Mouse (Mus musculus) testis, adult 2 months (tissue): ENCODE data around the gene Ppp2r5b. TPM values are rescaled to one million over a fixed set of nuclear protein-coding genes. Genes with fewer than 3 reads are reported as not detected.

Experiments used
- H3K27ac ChIP-seq: fragments of 200-500 bp; 2 replicates; pipeline ENCODE4 v1.5.1; 2012; ENCODE audit warnings: low read depth, low read length; ENCODE audit not compliant: control insufficient read depth, insufficient read depth
- H3K27me3 ChIP-seq: fragments of 200-500 bp; 2 replicates; pipeline ENCODE4 v1.6.1; 2012; ENCODE audit warnings: mild to moderate bottlenecking, low read length, moderate library complexity; ENCODE audit not compliant: control insufficient read depth, insufficient read depth
- H3K36me3 ChIP-seq: fragments of 200-500 bp; 2 replicates; pipeline ENCODE4 v1.6.1; 2012; ENCODE audit warnings: mild to moderate bottlenecking, low read length; ENCODE audit not compliant: control insufficient read depth, insufficient read depth
- H3K4me1 ChIP-seq: fragments of 200-500 bp; 2 replicates; pipeline ENCODE4 v1.6.1; 2012; ENCODE audit warnings: low read length; ENCODE audit not compliant: control insufficient read depth, insufficient read depth
- H3K4me3 ChIP-seq: fragments of 200-500 bp; 2 replicates; pipeline ENCODE4 v1.5.1; 2012; ENCODE audit warnings: low read depth, mild to moderate bottlenecking, low read length, moderate library complexity, mixed read lengths; ENCODE audit not compliant: control insufficient read depth
- CTCF ChIP-seq: fragments of 200-500 bp; IDR thresholded peaks from 2 replicates; pipeline ENCODE4 v1.5.1; 2012; ENCODE audit warnings: low read depth, mild to moderate bottlenecking, inconsistent platforms, low read length, moderate library complexity; ENCODE audit not compliant: control insufficient read depth, insufficient read depth, insufficient replicate concordance
- POLR2A ChIP-seq: fragments of 200-500 bp; IDR thresholded peaks from 2 replicates; pipeline ENCODE4 v1.6.1; 2012; ENCODE audit warnings: low read depth, mild to moderate bottlenecking, inconsistent platforms, low read length, moderate library complexity; ENCODE audit not compliant: control insufficient read depth
- polyA plus RNA-seq: library from polyadenylated mRNA; depleted of rRNA; stranded (reverse); fragments of >200 nt; gene quantifications from 2 replicates; pipeline ENCODE4 v1.2.3, GENCODE M21; 2012; rRNA removed

Ppp2r5b gene
- polyA plus RNA-seq, 1 experiment = 4.6 TPM

DNA sequence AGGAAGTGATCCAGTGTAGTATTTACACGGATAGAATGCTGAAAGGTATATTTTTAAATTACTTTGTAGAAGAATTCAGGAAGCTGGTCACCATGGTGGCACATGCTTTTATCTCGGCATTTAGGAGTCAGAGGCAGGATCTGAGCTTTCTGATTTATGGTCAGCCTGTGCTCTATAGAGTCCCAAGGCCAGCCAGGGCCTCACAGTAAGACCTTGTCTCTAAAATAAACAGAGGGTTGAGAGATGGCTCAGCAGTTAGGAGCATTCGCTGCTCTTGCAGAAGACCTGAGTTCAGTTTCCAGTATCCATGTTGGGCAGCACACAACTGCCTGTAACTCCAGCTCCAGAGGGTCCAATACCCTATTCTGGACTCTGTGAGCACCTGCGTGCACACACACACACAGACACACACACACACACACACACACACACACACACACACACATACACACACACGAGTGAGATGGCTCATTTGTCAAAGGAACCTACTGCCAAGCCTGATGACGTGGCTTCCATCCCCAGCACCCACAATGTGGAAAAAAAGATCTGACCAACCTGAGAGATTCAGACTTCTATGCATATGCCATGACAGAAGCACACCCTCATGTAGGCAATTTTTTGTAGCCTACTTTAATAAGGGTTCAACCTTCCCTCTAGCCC, 19.5 kb downstream of the Ppp2r5b start:
- H3K4me3 ChIP-seq = no peak overlapping the region
- TF ChIP-seq POLR2A (no peak), CTCF (no peak)

GRCm38 (mm10) chr19:6206716-6207115, 29.0 kb downstream of the Ppp2r5b start:
- H3K4me1 ChIP-seq = no peaks in the 10 kb centered on the region
- no peak overlapping the region for H3K4me3 ChIP-seq
- H3K36me3 ChIP-seq = no peaks in the 10 kb centered on the region; the same call in 1 of the 2 replicates
- no peaks in the 10 kb centered on the region for H3K27me3 ChIP-seq
- no peak overlapping the region for H3K27ac ChIP-seq
- no peak for TF ChIP-seq POLR2A
- TF ChIP-seq CTCF = no peak

More for the DNA sequence above, 19.5 kb downstream of the Ppp2r5b start:
- H3K36me3 ChIP-seq = no peaks in the 10 kb centered on the region
- H3K27me3 ChIP-seq = no peaks in the 10 kb centered on the region
- no peaks in the 10 kb centered on the region for H3K4me1 ChIP-seq
- no peak overlapping the region for H3K27ac ChIP-seq

DNA sequence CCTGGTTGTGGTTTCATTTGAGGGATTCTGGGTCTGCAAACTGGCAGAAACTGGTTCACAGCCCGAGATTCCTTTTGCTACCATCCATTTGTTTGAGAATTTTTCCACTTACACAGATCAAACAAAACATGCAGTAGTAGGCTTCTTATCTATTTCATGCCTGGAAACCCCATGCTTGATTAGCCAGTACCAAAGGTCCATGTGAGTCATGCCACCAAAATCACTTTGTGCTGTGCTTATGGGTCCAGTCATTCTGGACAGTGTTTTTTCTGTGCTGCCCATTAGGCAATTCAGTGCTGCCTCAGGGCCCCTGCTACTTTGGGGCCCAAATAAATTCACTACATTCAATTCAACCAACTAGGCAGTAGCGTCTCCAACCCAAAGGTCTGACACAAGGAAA, 31.4 kb downstream of the Ppp2r5b start:
- H3K4me3 ChIP-seq = no peak overlapping the region
- no peaks in the 10 kb centered on the region for H3K27me3 ChIP-seq
- TF ChIP-seq CTCF (no peak), POLR2A (no peak)
- H3K27ac ChIP-seq = no peak overlapping the region
- H3K4me1 ChIP-seq = no peaks in the 10 kb centered on the region
- H3K36me3 ChIP-seq = no peaks in the 10 kb centered on the region; the same call in 1 of the 2 replicates

- Histone ChIP-seq H3K27me3 (no peaks in the 10 kb centered on the region), H3K36me3 (no peaks in the 10 kb centered on the region), H3K4me1 (peaks cover 9% of the 10 kb centered on the region), H3K27ac (peak within 1 kb of the TSS; percentile 79), H3K4me3 (peak within 1 kb of the TSS; percentile 79)
- 0 out of 2 replicates have a peak, but pooled peaks have one; percentile 43 for TF ChIP-seq POLR2A
- no peak for TF ChIP-seq CTCF
Observed at GRCm38 (mm10) chr19:6184131-6184530, 51.5 kb downstream of the Ppp2r5b start, which contains the start of gene Majin. TSS of gene Majin (plus strand) at chr19:6184388.

GRCm38 (mm10) chr19:6182534-6182933, 53.1 kb downstream of the Ppp2r5b start:
- Histone ChIP-seq H3K4me3 (no peak overlapping the region), H3K4me1 (peaks cover 9% of the 10 kb centered on the region), H3K27ac (no peak overlapping the region), H3K36me3 (no peaks in the 10 kb centered on the region), H3K27me3 (no peaks in the 10 kb centered on the region)
- TF ChIP-seq POLR2A = no peak
- TF ChIP-seq CTCF = no peak

DNA sequence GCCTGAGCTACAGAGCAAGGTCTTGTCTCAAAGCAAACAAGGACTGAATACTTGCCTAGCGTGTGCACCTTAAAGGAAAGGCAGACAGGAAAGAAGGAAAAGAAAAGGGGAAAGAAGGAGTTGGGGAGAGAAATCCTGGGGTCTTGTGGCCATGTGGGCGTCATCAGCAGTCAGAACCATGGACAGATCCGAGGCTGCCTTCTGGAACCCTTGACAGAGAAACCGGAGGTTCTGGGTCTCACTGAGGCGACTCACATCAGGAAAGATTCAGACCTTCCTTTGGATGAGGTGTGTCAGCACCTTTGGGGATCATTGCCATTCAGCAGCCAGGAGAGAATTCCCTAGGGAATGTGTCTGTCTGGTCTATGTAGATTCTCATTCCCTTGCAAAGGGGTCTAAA, 54.0 kb downstream of the Ppp2r5b start:
- H3K4me3 ChIP-seq = no peak overlapping the region
- H3K4me1 ChIP-seq = peaks cover 9% of the 10 kb centered on the region
- no peak overlapping the region for H3K27ac ChIP-seq
- no peaks in the 10 kb centered on the region for H3K27me3 ChIP-seq
- TF ChIP-seq POLR2A (no peak), CTCF (no peak)
- H3K36me3 ChIP-seq = no peaks in the 10 kb centered on the region

GRCm38 (mm10) chr19:6178775-6179174, 56.9 kb downstream of the Ppp2r5b start:
- Histone ChIP-seq H3K27me3 (no peaks in the 10 kb centered on the region), H3K27ac (no peak overlapping the region), H3K4me1 (peaks cover 2% of the 10 kb centered on the region; the same call in 1 of the 2 replicates), H3K4me3 (no peak overlapping the region), H3K36me3 (no peaks in the 10 kb centered on the region)
- no peak for TF ChIP-seq POLR2A
- TF ChIP-seq CTCF = no peak

Other genes starting within 250 kb of the Ppp2r5b start
- gene Slc22a20, start 249.7 kb downstream of the Ppp2r5b start, polyA plus RNA-seq = 0.06 TPM in 1 of 2 replicates, not detected in the other
- 2.5 and 3.4 TPM in 2 replicates for gene Capn1, start 220.0 kb downstream of the Ppp2r5b start, polyA plus RNA-seq
- 30.5 and 33.3 TPM in 2 replicates for gene Syvn1, start 189.3 kb downstream of the Ppp2r5b start, polyA plus RNA-seq
- gene Mrpl49, start 178.1 kb downstream of the Ppp2r5b start, polyA plus RNA-seq = 9.5 and 9.8 TPM in 2 replicates
- gene Fau, start 178.0 kb downstream of the Ppp2r5b start, polyA plus RNA-seq = 605 and 748 TPM in 2 replicates
- 742 and 891 TPM in 2 replicates for gene Znhit2, start 174.7 kb downstream of the Ppp2r5b start, polyA plus RNA-seq
- 26.0 and 26.5 TPM in 2 replicates for gene Tm7sf2, start 167.5 kb downstream of the Ppp2r5b start, polyA plus RNA-seq
- 48.4 and 52.1 TPM in 2 replicates for gene Vps51, start 158.6 kb downstream of the Ppp2r5b start, polyA plus RNA-seq
- gene Tmem262, start 155.8 kb downstream of the Ppp2r5b start, polyA plus RNA-seq = 190 and 219 TPM in 2 replicates
- 3.5 and 5.6 TPM in 2 replicates for gene Gm28374, start 153.6 kb downstream of the Ppp2r5b start, polyA plus RNA-seq
- gene Zfpl1, start 150.9 kb downstream of the Ppp2r5b start, polyA plus RNA-seq = 61.1 and 70.2 TPM in 2 replicates
- 20.9 and 22.0 TPM in 2 replicates for gene Cdca5, start 150.9 kb downstream of the Ppp2r5b start, polyA plus RNA-seq
- 78.6 and 90.7 TPM in 2 replicates for gene AC131692.1, start 141.5 kb downstream of the Ppp2r5b start, polyA plus RNA-seq
- 4.0 TPM in 2 replicates for gene Naaladl1, start 130.1 kb downstream of the Ppp2r5b start, polyA plus RNA-seq
- gene Sac3d1, start 117.2 kb downstream of the Ppp2r5b start, polyA plus RNA-seq = 22.3 and 26.8 TPM in 2 replicates
- 13.7 and 15.7 TPM in 2 replicates for gene Snx15, start 107.6 kb downstream of the Ppp2r5b start, polyA plus RNA-seq
- 0.83 and 1.1 TPM in 2 replicates for gene Batf2, start 94.9 kb downstream of the Ppp2r5b start, polyA plus RNA-seq
- gene Arl2, start 94.3 kb downstream of the Ppp2r5b start, polyA plus RNA-seq = 61.5 and 65.5 TPM in 2 replicates
- gene Majin, start 51.5 kb downstream of the Ppp2r5b start, polyA plus RNA-seq = 19.0 and 20.7 TPM in 2 replicates
- gene Gpha2, start 9.5 kb downstream of the Ppp2r5b start, polyA plus RNA-seq = 3.8 and 4.3 TPM in 2 replicates
- gene Atg2a, start 5.8 kb upstream of the Ppp2r5b start, polyA plus RNA-seq = 40.2 and 40.5 TPM in 2 replicates
- gene Ehd1, start 40.9 kb upstream of the Ppp2r5b start, polyA plus RNA-seq = 521 and 642 TPM in 2 replicates
- 5.3 and 5.4 TPM in 2 replicates for gene Cdc42bpg, start 70.6 kb upstream of the Ppp2r5b start, polyA plus RNA-seq
- gene Men1, start 99.1 kb upstream of the Ppp2r5b start, polyA plus RNA-seq = 24.6 and 24.8 TPM in 2 replicates
- 21.4 and 24.8 TPM in 2 replicates for gene Map4k2, start 105.3 kb upstream of the Ppp2r5b start, polyA plus RNA-seq
- 167 and 174 TPM in 2 replicates for gene Sf1, start 127.8 kb upstream of the Ppp2r5b start, polyA plus RNA-seq
- 6.9 and 7.6 TPM in 2 replicates for gene Pygm, start 148.5 kb upstream of the Ppp2r5b start, polyA plus RNA-seq
- 8.2 and 8.4 TPM in 2 replicates for gene Rasgrp2, start 163.5 kb upstream of the Ppp2r5b start, polyA plus RNA-seq
- 2.5 and 3.2 TPM in 2 replicates for gene Nrxn2, start 182.9 kb upstream of the Ppp2r5b start, polyA plus RNA-seq